Mouse (Mus musculus): ENCODE measurements around the gene Anapc7.

The Anapc7 gene

DNA sequence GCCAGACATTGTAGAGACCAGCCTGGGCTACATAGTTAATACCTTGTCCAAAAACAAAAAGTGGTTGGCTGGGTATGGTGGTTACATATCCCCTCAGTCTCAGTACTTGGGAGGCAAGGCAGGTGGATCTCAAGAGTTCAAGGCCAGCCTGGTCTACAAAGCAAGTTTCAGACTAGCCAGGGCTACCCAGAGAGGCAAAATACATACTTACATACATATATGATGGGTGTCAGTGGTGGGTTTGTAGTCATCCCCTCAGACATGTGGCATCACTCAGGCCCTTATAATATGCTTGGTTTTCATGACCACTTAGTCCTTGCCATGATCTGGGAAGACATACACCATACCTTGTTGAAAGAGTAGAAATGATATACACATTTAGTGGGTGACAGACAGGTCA is 30.8 kb upstream of the Anapc7 start:
- H3K27me3 ChIP-seq (ENCODE audit: insufficient read depth, low read length) = no peaks in the 10 kb centered on the region
- peaks cover 29% of the 10 kb centered on the region for H3K4me1 ChIP-seq (replicated peaks; ENCODE audit: low read depth, low read length)
- H3K36me3 ChIP-seq (ENCODE audit: insufficient read depth, low read length) = peaks cover 27% of the 10 kb centered on the region
- no peak for TF ChIP-seq NANOG (IDR thresholded peaks at IDR 0.05; ENCODE audit: borderline replicate concordance, low read length)
- H3K4me3 ChIP-seq (replicated peaks; ENCODE audit: low read length) = no peak overlapping the region
- H3K9me3 ChIP-seq (ENCODE audit: low read length) = no peaks in the 10 kb centered on the region

DNA sequence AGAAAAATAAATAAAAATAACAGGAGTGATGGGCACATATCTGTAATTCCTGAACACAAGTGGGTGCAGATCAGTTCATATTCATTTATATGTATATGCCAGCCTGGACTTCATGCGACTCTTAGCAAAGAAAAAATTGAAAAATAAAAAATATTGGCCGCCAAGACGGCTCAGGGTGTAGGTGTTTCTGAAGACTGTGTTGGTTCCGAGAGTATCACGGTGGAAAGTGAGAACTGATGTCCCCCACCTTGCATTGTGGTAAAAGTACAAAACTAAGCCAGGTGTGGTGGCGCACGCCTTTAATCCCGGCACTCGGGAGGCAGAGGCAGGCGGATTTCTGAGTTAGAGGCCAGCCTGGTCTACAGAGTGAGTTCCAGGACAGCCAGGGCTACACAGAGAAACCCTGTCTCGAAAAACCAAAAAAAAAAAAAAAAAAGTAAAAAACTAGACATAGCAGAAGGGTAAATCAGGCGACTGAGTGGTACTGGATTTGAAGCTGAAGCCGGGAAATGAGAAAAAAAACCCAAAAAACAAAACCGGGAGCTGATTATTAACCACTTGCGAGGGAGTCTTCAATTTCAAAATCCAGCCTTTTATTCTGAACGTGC is 30.2 kb upstream of the Anapc7 start:
- Histone ChIP-seq H3K4me3 (replicated peaks; ENCODE audit: low read length) (peak overlapping the region; percentile 96), H3K9me3 (ENCODE audit: low read length) (no peaks in the 10 kb centered on the region), H3K36me3 (ENCODE audit: insufficient read depth, low read length) (peaks cover 27% of the 10 kb centered on the region), H3K4me1 (replicated peaks; ENCODE audit: low read depth, low read length) (peaks cover 34% of the 10 kb centered on the region), H3K27me3 (ENCODE audit: insufficient read depth, low read length) (no peaks in the 10 kb centered on the region)
- TF ChIP-seq NANOG (IDR thresholded peaks at IDR 0.05; ENCODE audit: borderline replicate concordance, low read length) (no peak), POU5F1 (IDR thresholded peaks at IDR 0.05; ENCODE audit: borderline replicate concordance, low read length) (no peak), CTCF (conservative IDR thresholded peaks at IDR 0.05; ENCODE audit: low read length) (no peak)

DNA sequence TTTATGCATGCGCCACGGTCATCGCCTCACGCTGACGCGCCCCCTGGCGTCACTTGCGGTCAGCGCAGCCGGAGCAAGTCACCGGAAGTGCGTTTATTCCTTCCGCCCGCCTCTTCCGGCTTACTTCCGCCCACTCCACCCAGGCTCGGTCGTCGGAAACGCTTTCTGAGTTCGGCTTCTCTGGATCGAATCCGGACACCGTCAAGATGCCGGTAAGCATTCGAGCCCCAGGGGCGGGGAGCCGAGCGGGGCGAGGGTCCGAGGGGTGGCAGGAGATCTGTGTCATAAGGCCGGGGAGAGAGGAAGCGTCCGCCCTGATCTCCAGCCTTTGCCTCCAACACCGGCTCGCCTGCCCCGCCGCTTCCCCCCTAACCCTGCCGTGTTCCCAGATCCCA is 29.7 kb upstream of the Anapc7 start, which contains the start of gene Arpc3:
Gene Arpc3 (plus strand): TSS at position 93 of the 395 bp plus-strand sequence.
- Histone ChIP-seq H3K36me3 (ENCODE audit: insufficient read depth, low read length) (peaks cover 30% of the 10 kb centered on the region), H3K4me3 (replicated peaks; ENCODE audit: low read length) (peak within 1 kb of the TSS; percentile 96), H3K9me3 (ENCODE audit: low read length) (no peaks in the 10 kb centered on the region), H3K27me3 (ENCODE audit: insufficient read depth, low read length) (no peaks in the 10 kb centered on the region), H3K4me1 (replicated peaks; ENCODE audit: low read depth, low read length) (peaks cover 39% of the 10 kb centered on the region)
- TF ChIP-seq CTCF (conservative IDR thresholded peaks at IDR 0.05; ENCODE audit: low read length) (peak; percentile 89), NANOG (IDR thresholded peaks at IDR 0.05; ENCODE audit: borderline replicate concordance, low read length) (no peak), POU5F1 (IDR thresholded peaks at IDR 0.05; ENCODE audit: borderline replicate concordance, low read length) (no peak)

DNA sequence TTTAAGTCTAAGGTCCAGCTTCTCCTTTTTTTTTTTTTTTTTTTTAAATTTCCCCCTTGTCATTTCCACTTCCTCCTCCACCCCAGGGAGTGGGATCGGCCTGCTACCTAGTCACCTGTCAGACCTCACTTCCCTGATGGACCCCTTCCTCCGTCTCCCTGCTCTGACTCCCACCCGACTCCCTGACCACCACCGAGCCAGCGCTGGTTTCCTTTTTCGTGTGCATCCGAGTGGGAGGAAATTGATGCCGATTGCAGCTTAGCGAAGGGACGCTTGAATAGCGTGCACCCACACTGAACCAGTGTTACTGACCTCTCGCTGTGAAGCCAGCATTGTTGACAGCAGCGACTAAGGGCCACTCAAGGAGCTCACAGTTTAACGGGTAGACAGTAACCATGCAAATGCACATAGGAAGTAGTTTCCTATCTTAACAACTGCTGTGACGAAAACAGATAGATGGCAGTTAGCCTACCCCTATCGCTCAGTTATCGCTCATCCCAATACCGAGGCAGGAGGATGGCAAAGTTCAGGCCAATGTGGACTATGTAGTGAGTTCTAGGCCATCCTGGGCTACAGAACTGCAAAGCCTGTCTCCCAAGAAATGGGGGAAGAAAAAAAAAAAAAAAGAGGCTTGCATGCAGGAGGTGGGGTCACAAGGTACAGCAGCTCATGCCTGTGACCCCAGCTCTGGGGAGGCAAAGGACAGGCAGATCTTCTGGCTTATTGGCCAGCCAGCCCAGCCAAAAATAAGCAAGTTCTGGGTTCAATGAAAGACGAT is 29.1 kb upstream of the Anapc7 start:
- no peaks in the 10 kb centered on the region for H3K27me3 ChIP-seq (ENCODE audit: insufficient read depth, low read length)
- H3K36me3 ChIP-seq (ENCODE audit: insufficient read depth, low read length) = peaks cover 36% of the 10 kb centered on the region
- TF ChIP-seq CTCF (conservative IDR thresholded peaks at IDR 0.05; ENCODE audit: low read length) (no peak), NANOG (IDR thresholded peaks at IDR 0.05; ENCODE audit: borderline replicate concordance, low read length) (no peak), POU5F1 (IDR thresholded peaks at IDR 0.05; ENCODE audit: borderline replicate concordance, low read length) (no peak)
- peak overlapping the region; percentile 96 for H3K4me3 ChIP-seq (replicated peaks; ENCODE audit: low read length)
- H3K4me1 ChIP-seq (replicated peaks; ENCODE audit: low read depth, low read length) = peaks cover 45% of the 10 kb centered on the region
- no peaks in the 10 kb centered on the region for H3K9me3 ChIP-seq (ENCODE audit: low read length)

DNA sequence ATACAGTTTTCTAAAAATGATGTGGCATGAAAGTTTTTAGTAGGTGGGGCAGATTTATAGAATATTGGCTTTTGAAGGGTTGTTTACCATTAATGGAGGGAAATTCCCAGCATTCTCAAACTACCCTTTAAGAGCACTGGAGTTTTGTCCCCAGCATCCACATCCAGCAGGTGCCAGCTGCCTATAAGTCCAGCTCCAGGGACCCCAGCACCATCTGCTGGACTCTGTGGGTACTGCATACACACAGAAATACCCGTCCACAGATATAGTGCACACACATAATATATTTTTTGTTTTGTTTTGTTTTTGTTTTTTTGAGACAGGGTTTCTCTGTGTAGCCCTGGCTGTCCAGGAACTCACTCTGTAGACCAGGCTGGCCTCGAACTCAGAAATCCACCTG is 27.6 kb upstream of the Anapc7 start:
- no peak overlapping the region for H3K4me3 ChIP-seq (replicated peaks; ENCODE audit: low read length)
- no peaks in the 10 kb centered on the region for H3K27me3 ChIP-seq (ENCODE audit: insufficient read depth, low read length)
- H3K9me3 ChIP-seq (ENCODE audit: low read length) = no peaks in the 10 kb centered on the region
- TF ChIP-seq CTCF (conservative IDR thresholded peaks at IDR 0.05; ENCODE audit: low read length) (peak; percentile 94), NANOG (IDR thresholded peaks at IDR 0.05; ENCODE audit: borderline replicate concordance, low read length) (no peak)
- peaks cover 51% of the 10 kb centered on the region for H3K36me3 ChIP-seq (ENCODE audit: insufficient read depth, low read length)
- peaks cover 51% of the 10 kb centered on the region for H3K4me1 ChIP-seq (replicated peaks; ENCODE audit: low read depth, low read length)

DNA sequence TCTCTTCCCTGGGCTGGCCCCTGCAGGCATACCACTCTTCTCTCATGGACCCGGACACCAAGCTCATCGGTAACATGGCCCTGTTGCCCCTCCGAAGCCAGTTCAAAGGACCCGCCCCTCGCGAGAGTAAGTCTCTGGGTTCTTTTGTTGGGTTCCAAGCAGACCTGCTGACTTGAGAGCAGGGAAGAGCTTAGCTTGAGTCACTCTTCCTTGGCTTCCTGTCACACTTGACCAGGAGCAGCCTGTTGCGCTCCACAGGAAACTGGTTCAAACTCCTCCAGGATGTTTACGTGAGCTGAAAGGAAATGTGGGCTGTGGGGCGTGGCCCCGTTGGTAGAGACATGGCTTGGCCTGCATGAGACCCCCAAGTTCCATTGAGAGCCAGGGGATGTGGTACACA is 24.7 kb upstream of the Anapc7 start:
- H3K4me3 ChIP-seq (replicated peaks; ENCODE audit: low read length) = peak overlapping the region; percentile 59
- H3K4me1 ChIP-seq (replicated peaks; ENCODE audit: low read depth, low read length) = peaks cover 65% of the 10 kb centered on the region
- no peaks in the 10 kb centered on the region for H3K27me3 ChIP-seq (ENCODE audit: insufficient read depth, low read length)
- H3K9me3 ChIP-seq (ENCODE audit: low read length) = no peaks in the 10 kb centered on the region
- no peak for TF ChIP-seq POU5F1 (IDR thresholded peaks at IDR 0.05; ENCODE audit: borderline replicate concordance, low read length)
- TF ChIP-seq CTCF (conservative IDR thresholded peaks at IDR 0.05; ENCODE audit: low read length) = no peak
- TF ChIP-seq NANOG (IDR thresholded peaks at IDR 0.05; ENCODE audit: borderline replicate concordance, low read length) = no peak
- H3K36me3 ChIP-seq (ENCODE audit: insufficient read depth, low read length) = peaks cover 63% of the 10 kb centered on the region

DNA sequence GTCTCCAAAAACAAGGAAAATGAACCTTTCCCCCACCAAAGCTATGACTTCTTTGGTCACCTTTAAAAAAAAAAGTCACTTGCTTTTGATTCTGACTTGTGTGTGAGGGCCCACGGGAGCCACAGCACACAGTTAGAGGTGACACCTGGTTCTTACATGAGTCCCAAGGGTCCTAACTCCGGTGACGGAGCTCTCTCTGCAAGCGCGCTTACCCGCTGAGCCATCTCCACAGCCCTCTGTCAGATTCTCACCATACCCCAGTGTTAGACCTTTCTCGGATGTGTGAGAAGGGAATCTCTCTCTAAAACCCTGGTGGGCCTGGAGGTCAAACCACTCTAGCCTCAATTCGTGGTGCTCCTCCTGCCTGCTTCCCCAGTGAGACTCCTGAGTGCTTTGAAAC is 24.0 kb upstream of the Anapc7 start:
- Histone ChIP-seq H3K36me3 (ENCODE audit: insufficient read depth, low read length) (peaks cover 70% of the 10 kb centered on the region), H3K4me3 (replicated peaks; ENCODE audit: low read length) (no peak overlapping the region), H3K4me1 (replicated peaks; ENCODE audit: low read depth, low read length) (peaks cover 62% of the 10 kb centered on the region), H3K27me3 (ENCODE audit: insufficient read depth, low read length) (no peaks in the 10 kb centered on the region), H3K9me3 (ENCODE audit: low read length) (no peaks in the 10 kb centered on the region)
- TF ChIP-seq CTCF (conservative IDR thresholded peaks at IDR 0.05; ENCODE audit: low read length) (no peak), POU5F1 (IDR thresholded peaks at IDR 0.05; ENCODE audit: borderline replicate concordance, low read length) (no peak), NANOG (IDR thresholded peaks at IDR 0.05; ENCODE audit: borderline replicate concordance, low read length) (no peak)

DNA sequence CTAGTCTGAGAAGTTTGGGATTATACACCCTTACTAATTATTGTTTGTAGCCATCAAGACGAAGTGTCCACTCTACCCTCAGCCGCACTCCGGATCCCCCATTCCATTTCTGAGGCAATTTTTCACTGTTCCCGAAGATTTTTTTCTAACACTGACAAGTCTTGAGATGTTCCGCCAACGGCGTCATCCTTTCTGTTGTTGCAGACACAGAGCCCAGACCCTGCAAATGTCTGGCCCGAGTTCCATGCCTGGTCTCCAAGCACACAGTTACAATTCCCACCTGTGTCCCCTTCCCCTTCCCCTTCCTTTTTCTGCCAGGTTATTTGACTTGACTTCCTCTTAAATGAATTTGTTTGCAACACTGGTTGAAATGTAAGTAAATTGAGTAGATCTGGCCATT is 21.6 kb upstream of the Anapc7 start:
- Histone ChIP-seq H3K9me3 (ENCODE audit: low read length) (no peaks in the 10 kb centered on the region), H3K27me3 (ENCODE audit: insufficient read depth, low read length) (no peaks in the 10 kb centered on the region), H3K4me1 (replicated peaks; ENCODE audit: low read depth, low read length) (peaks cover 46% of the 10 kb centered on the region), H3K36me3 (ENCODE audit: insufficient read depth, low read length) (peaks cover 87% of the 10 kb centered on the region), H3K4me3 (replicated peaks; ENCODE audit: low read length) (peak overlapping the region; percentile 1; the same call in 1 of the 2 replicates)
- TF ChIP-seq POU5F1 (IDR thresholded peaks at IDR 0.05; ENCODE audit: borderline replicate concordance, low read length) (no peak), NANOG (IDR thresholded peaks at IDR 0.05; ENCODE audit: borderline replicate concordance, low read length) (no peak), CTCF (conservative IDR thresholded peaks at IDR 0.05; ENCODE audit: low read length) (no peak)
